Mouse (Mus musculus): ENCODE measurements around the gene Arl2bp. TPM values are rescaled to one million over a fixed set of nuclear protein-coding genes. Genes with fewer than 3 reads are reported as not detected.

Gene Arl2bp
- 179 and 183 TPM in 2 replicates for polyA plus RNA-seq (2015; fragmentation: Nextera tagmentation; extraction: Ambion mirVana)

GRCm38 (mm10) chr8:94666456-94667308, at the start of gene Arl2bp:
Gene Arl2bp (plus strand): TSS chr8:94666600.
- peaks cover 13% of the 10 kb centered on the region for H3K36me3 ChIP-seq (ENCODE audit: control insufficient read depth, insufficient read depth, low read length)
- under 1% methylated on average over 74 of the region's 74 CpGs for WGBS
- H3K9me3 ChIP-seq (replicated peaks; ENCODE audit: control insufficient read depth, low read length, poor library complexity, severe bottlenecking): no peaks in the 10 kb centered on the region
- peak within 1 kb of the TSS; percentile 80 for H3K4me3 ChIP-seq (ENCODE audit: low read depth, low read length)
- no peaks in the 10 kb centered on the region for H3K27me3 ChIP-seq (ENCODE audit: control insufficient read depth, insufficient read depth, low read depth, low read length)
- ATAC-seq: peak; percentile 99
- H3K4me1 ChIP-seq (ENCODE audit: control insufficient read depth, insufficient read depth, low read length): peaks cover 13% of the 10 kb centered on the region
- H3K4me2 ChIP-seq (ENCODE audit: low read length): peak within 1 kb of the TSS; percentile 63
- H3K27ac ChIP-seq (ENCODE audit: low read length): peak within 1 kb of the TSS; percentile 97
- H3K9ac ChIP-seq (ENCODE audit: low read depth, low read length): peak within 1 kb of the TSS; percentile 98

GRCm38 (mm10) chr8:94624885-94625284, 41.5 kb upstream of the Arl2bp start:
- Histone ChIP-seq H3K4me2 (ENCODE audit: low read length) (no peak overlapping the region), H3K4me3 (ENCODE audit: low read depth, low read length) (no peak overlapping the region), H3K27ac (ENCODE audit: low read length) (no peak overlapping the region), H3K27me3 (ENCODE audit: control insufficient read depth, insufficient read depth, low read depth, low read length) (no peaks in the 10 kb centered on the region), H3K36me3 (ENCODE audit: control insufficient read depth, insufficient read depth, low read length) (peaks cover 2% of the 10 kb centered on the region), H3K4me1 (ENCODE audit: control insufficient read depth, insufficient read depth, low read length) (no peaks in the 10 kb centered on the region), H3K9ac (ENCODE audit: low read depth, low read length) (no peak overlapping the region), H3K9me3 (replicated peaks; ENCODE audit: control insufficient read depth, low read length, poor library complexity, severe bottlenecking) (no peaks in the 10 kb centered on the region)
- WGBS: 84% methylated on average over 1 of the region's 1 CpGs
- no peak for ATAC-seq

GRCm38 (mm10) chr8:94633564-94634194, 32.7 kb upstream of the Arl2bp start:
- no peak for ATAC-seq
- H3K4me2 ChIP-seq (ENCODE audit: low read length): no peak overlapping the region
- H3K36me3 ChIP-seq (ENCODE audit: control insufficient read depth, insufficient read depth, low read length): peaks cover 37% of the 10 kb centered on the region
- no peak overlapping the region for H3K4me3 ChIP-seq (ENCODE audit: low read depth, low read length)
- 94% methylated on average over 2 of the region's 2 CpGs for WGBS
- H3K9ac ChIP-seq (ENCODE audit: low read depth, low read length): no peak overlapping the region
- no peaks in the 10 kb centered on the region for H3K4me1 ChIP-seq (ENCODE audit: control insufficient read depth, insufficient read depth, low read length)
- no peak overlapping the region for H3K27ac ChIP-seq (ENCODE audit: low read length)
- H3K9me3 ChIP-seq (replicated peaks; ENCODE audit: control insufficient read depth, low read length, poor library complexity, severe bottlenecking): no peaks in the 10 kb centered on the region
- H3K27me3 ChIP-seq (ENCODE audit: control insufficient read depth, insufficient read depth, low read depth, low read length): no peaks in the 10 kb centered on the region

- H3K27ac ChIP-seq (ENCODE audit: low read length): no peak overlapping the region
- H3K4me1 ChIP-seq (ENCODE audit: control insufficient read depth, insufficient read depth, low read length): no peaks in the 10 kb centered on the region
- H3K27me3 ChIP-seq (ENCODE audit: control insufficient read depth, insufficient read depth, low read depth, low read length): no peaks in the 10 kb centered on the region
- no peak overlapping the region for H3K4me3 ChIP-seq (ENCODE audit: low read depth, low read length)
- H3K9ac ChIP-seq (ENCODE audit: low read depth, low read length): no peak overlapping the region
- no peak for ATAC-seq
- H3K9me3 ChIP-seq (replicated peaks; ENCODE audit: control insufficient read depth, low read length, poor library complexity, severe bottlenecking): no peaks in the 10 kb centered on the region
- peaks cover 38% of the 10 kb centered on the region for H3K36me3 ChIP-seq (ENCODE audit: control insufficient read depth, insufficient read depth, low read length)
- no peak overlapping the region for H3K4me2 ChIP-seq (ENCODE audit: low read length)
Observed at GRCm38 (mm10) chr8:94634211-94634610, 32.2 kb upstream of the Arl2bp start.

GRCm38 (mm10) chr8:94641183-94641582, 25.2 kb upstream of the Arl2bp start:
- H3K36me3 ChIP-seq (ENCODE audit: control insufficient read depth, insufficient read depth, low read length): peaks cover 47% of the 10 kb centered on the region
- no peak overlapping the region for H3K4me2 ChIP-seq (ENCODE audit: low read length)
- H3K4me3 ChIP-seq (ENCODE audit: low read depth, low read length): no peak overlapping the region
- H3K9ac ChIP-seq (ENCODE audit: low read depth, low read length): no peak overlapping the region
- H3K27ac ChIP-seq (ENCODE audit: low read length): no peak overlapping the region
- no peaks in the 10 kb centered on the region for H3K4me1 ChIP-seq (ENCODE audit: control insufficient read depth, insufficient read depth, low read length)
- ATAC-seq: no peak
- 94% methylated on average over 2 of the region's 2 CpGs for WGBS
- H3K9me3 ChIP-seq (replicated peaks; ENCODE audit: control insufficient read depth, low read length, poor library complexity, severe bottlenecking): no peaks in the 10 kb centered on the region
- no peaks in the 10 kb centered on the region for H3K27me3 ChIP-seq (ENCODE audit: control insufficient read depth, insufficient read depth, low read depth, low read length)

GRCm38 (mm10) chr8:94641938-94642337, 24.5 kb upstream of the Arl2bp start:
- no peak overlapping the region for H3K27ac ChIP-seq (ENCODE audit: low read length)
- 92% methylated on average over 3 of the region's 3 CpGs for WGBS
- H3K9me3 ChIP-seq (replicated peaks; ENCODE audit: control insufficient read depth, low read length, poor library complexity, severe bottlenecking): no peaks in the 10 kb centered on the region
- H3K4me3 ChIP-seq (ENCODE audit: low read depth, low read length): no peak overlapping the region
- peaks cover 54% of the 10 kb centered on the region for H3K36me3 ChIP-seq (ENCODE audit: control insufficient read depth, insufficient read depth, low read length)
- H3K4me2 ChIP-seq (ENCODE audit: low read length): no peak overlapping the region
- H3K27me3 ChIP-seq (ENCODE audit: control insufficient read depth, insufficient read depth, low read depth, low read length): no peaks in the 10 kb centered on the region
- no peak for ATAC-seq
- no peaks in the 10 kb centered on the region for H3K4me1 ChIP-seq (ENCODE audit: control insufficient read depth, insufficient read depth, low read length)
- no peak overlapping the region for H3K9ac ChIP-seq (ENCODE audit: low read depth, low read length)

GRCm38 (mm10) chr8:94645202-94645601, 21.2 kb upstream of the Arl2bp start:
- Histone ChIP-seq H3K4me2 (ENCODE audit: low read length) (no peak overlapping the region), H3K27ac (ENCODE audit: low read length) (no peak overlapping the region), H3K4me1 (ENCODE audit: control insufficient read depth, insufficient read depth, low read length) (no peaks in the 10 kb centered on the region), H3K4me3 (ENCODE audit: low read depth, low read length) (no peak overlapping the region), H3K9ac (ENCODE audit: low read depth, low read length) (no peak overlapping the region), H3K27me3 (ENCODE audit: control insufficient read depth, insufficient read depth, low read depth, low read length) (no peaks in the 10 kb centered on the region), H3K36me3 (ENCODE audit: control insufficient read depth, insufficient read depth, low read length) (peaks cover 39% of the 10 kb centered on the region), H3K9me3 (replicated peaks; ENCODE audit: control insufficient read depth, low read length, poor library complexity, severe bottlenecking) (no peaks in the 10 kb centered on the region)
- WGBS: 76% methylated on average over 1 of the region's 1 CpGs
- no peak for ATAC-seq

- Histone ChIP-seq H3K27me3 (ENCODE audit: control insufficient read depth, insufficient read depth, low read depth, low read length) (no peaks in the 10 kb centered on the region), H3K9ac (ENCODE audit: low read depth, low read length) (no peak overlapping the region), H3K4me2 (ENCODE audit: low read length) (no peak overlapping the region), H3K27ac (ENCODE audit: low read length) (no peak overlapping the region), H3K4me3 (ENCODE audit: low read depth, low read length) (no peak overlapping the region), H3K4me1 (ENCODE audit: control insufficient read depth, insufficient read depth, low read length) (no peaks in the 10 kb centered on the region), H3K36me3 (ENCODE audit: control insufficient read depth, insufficient read depth, low read length) (peaks cover 30% of the 10 kb centered on the region), H3K9me3 (replicated peaks; ENCODE audit: control insufficient read depth, low read length, poor library complexity, severe bottlenecking) (no peaks in the 10 kb centered on the region)
- ATAC-seq: no peak
- 94% methylated on average over 3 of the region's 3 CpGs for WGBS
Observed at GRCm38 (mm10) chr8:94646165-94646564, 20.2 kb upstream of the Arl2bp start.

- Histone ChIP-seq H3K4me2 (ENCODE audit: low read length) (no peak overlapping the region), H3K4me3 (ENCODE audit: low read depth, low read length) (no peak overlapping the region), H3K9me3 (replicated peaks; ENCODE audit: control insufficient read depth, low read length, poor library complexity, severe bottlenecking) (no peaks in the 10 kb centered on the region), H3K9ac (ENCODE audit: low read depth, low read length) (no peak overlapping the region), H3K36me3 (ENCODE audit: control insufficient read depth, insufficient read depth, low read length) (peaks cover 29% of the 10 kb centered on the region), H3K4me1 (ENCODE audit: control insufficient read depth, insufficient read depth, low read length) (no peaks in the 10 kb centered on the region), H3K27ac (ENCODE audit: low read length) (no peak overlapping the region), H3K27me3 (ENCODE audit: control insufficient read depth, insufficient read depth, low read depth, low read length) (no peaks in the 10 kb centered on the region)
- 34% methylated on average over 3 of the region's 3 CpGs for WGBS
- no peak for ATAC-seq
Observed at GRCm38 (mm10) chr8:94649496-94649895, 16.9 kb upstream of the Arl2bp start.

Measured in midbrain, embryonic 16.5 days (tissue).